Mouse (Mus musculus) MEL (cell line): Measurements from ENCODE around the gene Magt1. TPM values are rescaled to one million over a fixed set of nuclear protein-coding genes. Genes with fewer than 3 reads are reported as not detected.

ENCODE experiments used
- DNase-seq: peaks from one replicate; pipeline ENCODE4 v3.0.0; 2011; ENCODE audit warnings: low read depth, low spot score
- H3K27ac ChIP-seq: 2 replicates; pipeline ENCODE4 v1.5.1; 2012; ENCODE audit warnings: low read depth, mild to moderate bottlenecking, control low read depth, low read length, moderate library complexity; ENCODE audit not compliant: control insufficient read depth
- H3K27me3 ChIP-seq, 2 experiments: fragments of 150-350 bp in 1 of 2; sonication (generic) in 1 of 2; 2 replicates each; pipeline ENCODE4 v1.6.1; 2012; ENCODE audit warnings: low read length in 2 of 2, mild to moderate bottlenecking in 2 of 2, improper control_type of control experiment in 1 of 2, moderate library complexity in 1 of 2; ENCODE audit not compliant: insufficient read depth in 2 of 2, control insufficient read depth in 1 of 2
- H3K36me3 ChIP-seq, 2 experiments: 2 replicates each; pipeline ENCODE4 v1.6.1; 2012 to 2014; ENCODE audit warnings: low read length in 2 of 2, improper control_type of control experiment in 1 of 2, inconsistent platforms in 1 of 2, mild to moderate bottlenecking in 1 of 2; ENCODE audit not compliant: insufficient read depth in 2 of 2, control insufficient read depth in 1 of 2
- H3K4me1 ChIP-seq, 2 experiments: fragments of 150-350 bp in 1 of 2; sonication (generic) in 1 of 2; 2 replicates each; pipeline ENCODE4 v1.6.1; 2012; ENCODE audit warnings: low read length in 2 of 2, improper control_type of control experiment in 1 of 2, mild to moderate bottlenecking in 1 of 2; ENCODE audit not compliant: insufficient read depth in 2 of 2, control insufficient read depth in 1 of 2
- H3K4me3 ChIP-seq, 2 experiments: fragments of 150-350 bp in 1 of 2; sonication (generic) in 1 of 2; 2 replicates each; pipeline ENCODE4 v1.5.1; 2012; ENCODE audit warnings: low read depth in 2 of 2, low read length in 2 of 2, mild to moderate bottlenecking in 2 of 2, moderate library complexity in 2 of 2, control low read depth in 1 of 2, improper control_type of control experiment in 1 of 2; ENCODE audit not compliant: control insufficient read depth in 1 of 2, insufficient read depth in 1 of 2
- H3K79me2 ChIP-seq: 2 replicates; pipeline ENCODE4 v1.6.1; 2012; ENCODE audit warnings: mild to moderate bottlenecking, low read length, moderate library complexity; ENCODE audit not compliant: control insufficient read depth, poor library complexity, insufficient read depth
- H3K9ac ChIP-seq: 2 replicates; pipeline ENCODE4 v1.6.1; 2012; ENCODE audit warnings: low read depth, mild to moderate bottlenecking, control low read depth, low read length, moderate library complexity; ENCODE audit not compliant: control insufficient read depth, poor library complexity, severe bottlenecking
- H3K9me3 ChIP-seq: fragments of 150-350 bp; sonication (generic); replicated peaks from 2 replicates; pipeline ENCODE4 v1.6.1; 2012; ENCODE audit warnings: mild to moderate bottlenecking, low read length, improper control_type of control experiment, moderate library complexity; ENCODE audit not compliant: insufficient read depth
- CHD1 ChIP-seq: IDR thresholded peaks from 2 replicates; pipeline ENCODE4 v1.6.1; 2012; ENCODE audit warnings: low read depth, mild to moderate bottlenecking, inconsistent platforms, low read length, improper control_type of control experiment
- E2F4 ChIP-seq: IDR thresholded peaks from 2 replicates; pipeline ENCODE4 v1.6.1; 2011; ENCODE audit warnings: low read depth, low read length, improper control_type of control experiment, borderline replicate concordance
- GABPA ChIP-seq: IDR thresholded peaks from 2 replicates; pipeline ENCODE4 v1.6.1; 2012; ENCODE audit warnings: low read depth, mild to moderate bottlenecking, inconsistent platforms, low read length, improper control_type of control experiment, moderate library complexity
- GATA1 ChIP-seq: IDR thresholded peaks from 2 replicates; pipeline ENCODE4 v1.6.1; 2011; ENCODE audit warnings: low read depth, low read length, improper control_type of control experiment
- HCFC1 ChIP-seq: IDR thresholded peaks from 2 replicates; pipeline ENCODE4 v1.6.1; 2012; ENCODE audit warnings: low read depth, mild to moderate bottlenecking, inconsistent platforms, low read length, improper control_type of control experiment, moderate library complexity
- JUND ChIP-seq: IDR thresholded peaks from 2 replicates; pipeline ENCODE4 v1.6.1; 2011; ENCODE audit warnings: low read depth, mild to moderate bottlenecking, improper control_type of control experiment, low read length
- MAZ ChIP-seq: IDR thresholded peaks from 2 replicates; pipeline ENCODE4 v1.6.1; 2012; ENCODE audit warnings: low read depth, mild to moderate bottlenecking, inconsistent platforms, low read length, improper control_type of control experiment
- MEF2A ChIP-seq: IDR thresholded peaks from 2 replicates; pipeline ENCODE4 v1.6.1; 2014; ENCODE audit warnings: low read depth, mild to moderate bottlenecking, inconsistent platforms, low read length, improper control_type of control experiment; ENCODE audit not compliant: poor library complexity, insufficient replicate concordance, severe bottlenecking; ENCODE audit errors: extremely low read depth
- MXI1 ChIP-seq: IDR thresholded peaks from 2 replicates; pipeline ENCODE4 v1.6.1; 2011; ENCODE audit warnings: mild to moderate bottlenecking, low read depth, low read length, improper control_type of control experiment
- NELFE ChIP-seq: IDR thresholded peaks from 2 replicates; pipeline ENCODE4 v1.6.1; 2011; ENCODE audit warnings: low read depth, low read length, improper control_type of control experiment
- NRF1 ChIP-seq: IDR thresholded peaks from 2 replicates; pipeline ENCODE4 v1.6.1; 2014; ENCODE audit warnings: low read depth, mild to moderate bottlenecking, inconsistent platforms, low read length, improper control_type of control experiment, moderate library complexity; ENCODE audit not compliant: poor library complexity, insufficient read depth, severe bottlenecking
- POLR2A ChIP-seq, 2 experiments: IDR thresholded peaks; 2 replicates each; pipeline ENCODE4 v1.6.1; 2011 to 2012; ENCODE audit warnings: low read length in 2 of 2, mild to moderate bottlenecking in 2 of 2, control low read depth in 1 of 2, improper control_type of control experiment in 1 of 2, low read depth in 1 of 2, moderate library complexity in 1 of 2; ENCODE audit not compliant: control insufficient read depth in 1 of 2, insufficient read depth in 1 of 2, poor library complexity in 1 of 2
- POLR2AphosphoS2 ChIP-seq: IDR thresholded peaks from 2 replicates; pipeline ENCODE4 v1.6.1; 2011; ENCODE audit warnings: low read length, improper control_type of control experiment
- POLR2AphosphoS5 ChIP-seq: IDR thresholded peaks from 2 replicates; pipeline ENCODE4 v1.6.1; 2012; ENCODE audit warnings: low read depth, borderline replicate concordance, mild to moderate bottlenecking, inconsistent platforms, low read length, moderate library complexity, mixed read lengths
- SMC3 ChIP-seq: IDR thresholded peaks from 2 replicates; pipeline ENCODE4 v1.6.1; 2011; ENCODE audit warnings: low read depth, low read length, improper control_type of control experiment
- TAL1 ChIP-seq: IDR thresholded peaks from 2 replicates; pipeline ENCODE4 v1.6.1; 2012; ENCODE audit warnings: mild to moderate bottlenecking, inconsistent platforms, low read length, moderate library complexity, mixed read lengths
- TBP ChIP-seq: IDR thresholded peaks from 2 replicates; pipeline ENCODE4 v1.8.0; 2011; ENCODE audit warnings: low read depth, low read length, improper control_type of control experiment
- UBTF ChIP-seq: IDR thresholded peaks from 2 replicates; pipeline ENCODE4 v1.6.1; 2012; ENCODE audit warnings: low read depth, mild to moderate bottlenecking, inconsistent platforms, low read length, improper control_type of control experiment, moderate library complexity, borderline replicate concordance; ENCODE audit not compliant: insufficient read depth
- USF1 ChIP-seq: IDR thresholded peaks from 2 replicates; pipeline ENCODE4 v1.6.1; 2014; ENCODE audit warnings: low read depth, mild to moderate bottlenecking, inconsistent platforms, low read length, improper control_type of control experiment, moderate library complexity
- ZNF384 ChIP-seq: IDR thresholded peaks from 2 replicates; pipeline ENCODE4 v1.6.1; 2012; ENCODE audit warnings: low read depth, mild to moderate bottlenecking, inconsistent platforms, low read length, improper control_type of control experiment
- polyA plus RNA-seq, 2 experiments: library from polyadenylated mRNA; stranded (reverse) in 1 of 2; unstranded in 1 of 2; fragments of >175 nt in 1 of 2; fragments of >200 nt in 1 of 2; gene quantifications; 2 replicates each; pipeline versions ENCODE4 v1.2.1 to v1.2.4; 2012; ENCODE audit warnings: low replicate concordance in 2 of 2, low read depth in 1 of 2; ENCODE audit not compliant: insufficient read length in 2 of 2, insufficient read depth in 1 of 2, missing spikeins in 1 of 2
- total RNA-seq: library from RNA; depleted of rRNA; stranded (reverse); fragments of 300-350 nt; gene quantifications from 2 replicates; pipeline ENCODE4 v1.2.3, GENCODE M21; 2012

Magt1 gene
- total and polyA plus RNA-seq, 3 experiments, result 34.3 to 36.2 TPM; not detected in 1

DNA sequence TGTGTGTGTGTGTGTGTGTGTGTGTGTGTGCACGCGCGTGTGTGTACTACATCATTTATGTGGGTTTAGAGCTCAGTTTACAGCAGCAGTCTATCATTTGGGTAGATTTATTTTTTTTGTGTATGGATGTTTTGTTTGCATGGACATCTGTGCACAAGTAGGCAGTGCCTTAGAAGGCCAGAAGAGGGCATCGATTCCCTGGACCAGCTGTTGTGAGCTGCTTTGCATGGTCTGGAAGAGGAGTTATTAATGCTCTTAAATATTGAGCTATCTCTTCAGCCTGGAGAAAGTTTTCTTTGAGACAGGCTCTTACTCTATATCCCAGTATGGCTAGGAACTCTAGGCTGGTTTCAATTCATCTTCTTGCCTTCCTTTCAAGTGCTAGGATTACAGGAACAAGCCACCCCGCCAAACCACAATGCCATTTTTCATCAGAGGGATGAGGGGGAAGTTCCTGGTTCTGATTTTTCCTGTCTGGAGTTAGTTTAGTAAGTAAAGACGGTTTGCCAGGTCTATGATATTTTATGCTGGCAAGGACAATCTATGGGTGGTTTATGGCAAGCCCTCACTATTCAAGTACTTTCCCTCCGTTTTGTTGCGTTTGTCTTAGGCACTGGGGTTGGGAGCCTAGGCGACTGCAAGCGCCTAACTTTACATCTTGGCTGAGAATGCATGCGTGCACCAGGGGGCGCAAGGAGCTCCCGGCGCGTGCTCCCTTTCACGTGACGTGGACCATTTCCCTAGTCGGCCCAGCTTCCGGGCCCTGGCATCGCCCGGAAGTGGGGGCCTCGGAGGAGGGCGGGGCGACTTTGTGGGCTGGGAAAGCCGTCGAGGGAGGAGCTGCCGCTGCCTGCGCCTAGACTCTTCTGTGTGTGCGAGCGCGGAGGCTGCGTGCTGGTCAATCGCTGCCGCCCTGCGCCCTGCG, 15.0 kb upstream of the Magt1 start, which contains the start of gene Atp7a (continued):
- TF ChIP-seq NRF1 (peak; percentile 35; the same call in 1 of the 2 replicates), ZNF384 (no peak), TBP (peak; percentile 25; the same call in 1 of the 2 replicates), UBTF (no peak)

DNA sequence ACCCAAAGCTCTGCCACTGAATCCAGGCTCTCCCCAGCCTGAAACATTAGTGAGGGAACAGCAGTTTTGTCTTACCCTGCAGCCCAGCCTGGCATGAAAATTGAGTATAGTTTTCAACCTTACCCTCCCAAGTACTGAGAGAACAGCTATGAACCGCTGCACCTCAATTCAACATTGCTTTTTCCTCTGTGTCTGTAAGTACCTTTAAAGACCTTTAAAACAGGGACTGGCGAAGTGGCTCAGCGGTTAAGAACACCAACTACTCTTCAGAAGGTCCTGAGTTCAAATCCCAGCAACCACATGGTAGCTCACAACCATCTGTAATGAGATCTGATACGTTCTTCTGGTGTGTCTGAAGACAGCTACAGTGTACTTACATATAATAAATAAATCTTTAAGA, 5.8 kb upstream of the Magt1 start:
- DNase-seq, result no peak
- Histone ChIP-seq H3K36me3 (peaks cover 9 to 19% of the 10 kb centered on the region in 2 experiments), H3K79me2 (peaks cover 17% of the 10 kb centered on the region), H3K9ac (no peak overlapping the region; the same call in 1 of the 2 replicates), H3K27me3 (no peaks in the 10 kb centered on the region), H3K4me1 (peaks cover 3 to 6% of the 10 kb centered on the region in 2 experiments; a peak in 2 of 4 replicates), H3K4me3 (peak overlapping the region in 1 of 2 experiments; percentile 75; a peak in 1 of 4 replicates), H3K27ac (no peak overlapping the region), H3K9me3 (no peaks in the 10 kb centered on the region)
- TF ChIP-seq GATA1 (no peak), JUND (no peak), TBP (peak; percentile 95), USF1 (no peak), NELFE (no peak), MEF2A (no peak)

DNA sequence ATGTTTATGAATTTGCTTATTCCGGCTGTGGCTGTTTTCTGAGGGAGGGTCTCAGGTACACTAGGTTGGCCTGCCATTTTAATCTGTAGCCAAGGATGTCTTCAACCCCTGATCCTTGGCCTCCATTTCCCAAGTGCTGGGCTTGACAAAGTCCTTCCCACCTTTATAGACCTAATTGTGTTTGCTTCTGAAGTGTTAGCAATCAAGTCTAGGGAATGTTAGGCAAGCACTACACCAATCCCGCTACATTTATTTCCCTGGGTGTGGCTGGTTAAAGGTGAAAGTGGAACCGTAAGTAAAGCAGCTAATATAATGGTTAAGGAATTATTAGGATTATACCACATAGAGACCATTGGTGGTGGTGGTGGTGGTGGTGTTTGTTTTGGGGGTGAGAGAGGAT, 5.4 kb upstream of the Magt1 start:
- TF ChIP-seq ZNF384, result no peak
- TF ChIP-seq GABPA, result no peak
- no peak for TF ChIP-seq MAZ
- no peak for TF ChIP-seq NELFE
- TF ChIP-seq TAL1, result no peak
- TF ChIP-seq POLR2AphosphoS5, result no peak
- no peak for TF ChIP-seq HCFC1
- TF ChIP-seq E2F4, result no peak
- TF ChIP-seq UBTF, result no peak
- TF ChIP-seq TBP, result no peak
- no peak for TF ChIP-seq POLR2AphosphoS2
- TF ChIP-seq SMC3, result no peak
- no peak for TF ChIP-seq POLR2A (IDR thresholded peaks at IDR 0.05; ENCODE audit: control insufficient read depth in 1 of 2, insufficient read depth in 1 of 2, low read depth in 1 of 2, low read length in 2 of 2, poor library complexity in 1 of 2)
- no peak for TF ChIP-seq MXI1
- no peak for TF ChIP-seq CHD1
- no peaks in the 10 kb centered on the region for H3K27me3 ChIP-seq
- DNase-seq, result no peak
- H3K9me3 ChIP-seq, result no peaks in the 10 kb centered on the region
- no peak overlapping the region for H3K27ac ChIP-seq
- H3K4me3 ChIP-seq, result peak overlapping the region; percentile 29 to 75; a peak in 3 of 4 replicates
- H3K79me2 ChIP-seq, result peaks cover 21% of the 10 kb centered on the region
- H3K36me3 ChIP-seq, result peaks cover 9 to 19% of the 10 kb centered on the region in 2 experiments
- H3K4me1 ChIP-seq, result peaks cover 3 to 6% of the 10 kb centered on the region in 2 experiments; a peak in 3 of 4 replicates
- peak overlapping the region; percentile 86 for H3K9ac ChIP-seq
